Mouse (Mus musculus) cerebellum, adult 2 months (tissue): ENCODE data around the gene Ush1g. TPM values are rescaled to one million over a fixed set of nuclear protein-coding genes. Genes with fewer than 3 reads are reported as not detected.
A peak's percentile ranks its signal among the peaks of the same experiment; 100 is the strongest.

ENCODE experiments used
- DNase-seq, 2 experiments: peaks; one replicate each; pipeline ENCODE4 v3.0.0; 2021
- H3K27ac ChIP-seq: fragments of 200-500 bp; 2 replicates; pipeline ENCODE4 v1.5.1; 2012; ENCODE audit warnings: low read length, control low read depth, inconsistent platforms; ENCODE audit not compliant: insufficient read depth
- H3K27me3 ChIP-seq: fragments of 200-500 bp; 2 replicates; pipeline ENCODE4 v1.6.1; 2012; ENCODE audit warnings: inconsistent platforms, mild to moderate bottlenecking, low read length, moderate library complexity; ENCODE audit not compliant: control insufficient read depth, insufficient read depth
- H3K4me1 ChIP-seq: fragments of 200-500 bp; 2 replicates; pipeline ENCODE4 v1.6.1; 2011; ENCODE audit warnings: low read length; ENCODE audit not compliant: control insufficient read depth, insufficient read depth
- H3K4me3 ChIP-seq: fragments of 200-500 bp; replicated peaks from 2 replicates; pipeline ENCODE3; 2011; ENCODE audit warnings: mild to moderate bottlenecking, low read depth, low read length, control low read depth; ENCODE audit not compliant: insufficient read depth
- CTCF ChIP-seq: fragments of 200-500 bp; IDR thresholded peaks from 2 replicates; pipeline ENCODE4 v1.5.1; 2011; ENCODE audit warnings: low read depth, mild to moderate bottlenecking, control low read depth, low read length, moderate library complexity, borderline replicate concordance; ENCODE audit not compliant: insufficient read depth
- POLR2A ChIP-seq: fragments of 200-500 bp; IDR thresholded peaks from 2 replicates; pipeline ENCODE4 v1.6.1; 2011; ENCODE audit warnings: low read length, control low read depth, borderline replicate concordance; ENCODE audit not compliant: insufficient read depth
- WGBS: fragments of 180-500 bp; shearing (Covaris S2); methylation state at CpG from one replicate; pipeline ENCODE4 v1.1.7; 2018; 5-methylcytosine and 5-hydroxymethylcytosine counted together
- polyA plus RNA-seq: library from polyadenylated mRNA; depleted of rRNA; stranded (reverse); fragments of >200 nt; gene quantifications from 2 replicates; pipeline ENCODE4 v1.2.3, GENCODE M21; 2012

Gene Ush1g
- polyA plus RNA-seq, 1 experiment: 1.4 TPM

DNA sequence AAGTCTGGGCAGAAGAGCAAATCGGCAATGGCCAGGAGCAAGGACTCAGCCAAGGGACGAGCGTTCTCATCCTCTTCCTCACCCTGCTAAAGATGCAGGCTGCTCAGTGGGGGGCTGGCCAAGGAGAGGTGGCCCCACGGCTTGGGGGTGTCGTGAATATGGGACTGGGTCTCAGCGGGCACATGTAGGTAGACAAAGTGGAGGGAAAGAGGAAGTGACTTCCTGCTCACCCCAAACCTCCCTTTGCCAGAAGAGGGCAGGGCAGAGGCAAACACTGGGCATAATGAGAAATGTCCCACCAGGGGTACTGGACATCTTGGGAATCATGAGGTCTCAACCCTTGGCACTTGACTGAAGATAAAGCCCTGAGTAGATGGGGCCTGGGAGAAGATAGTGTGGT, 37.9 kb upstream of the Ush1g start:
- DNase-seq: no peak
- Histone ChIP-seq H3K27ac (no peak overlapping the region), H3K4me1 (peaks cover 18% of the 10 kb centered on the region), H3K4me3 (no peak overlapping the region), H3K27me3 (no peaks in the 10 kb centered on the region)
- TF ChIP-seq CTCF (no peak), POLR2A (no peak)
- WGBS: 42% methylated on average over 6 of the region's 6 CpGs

DNA sequence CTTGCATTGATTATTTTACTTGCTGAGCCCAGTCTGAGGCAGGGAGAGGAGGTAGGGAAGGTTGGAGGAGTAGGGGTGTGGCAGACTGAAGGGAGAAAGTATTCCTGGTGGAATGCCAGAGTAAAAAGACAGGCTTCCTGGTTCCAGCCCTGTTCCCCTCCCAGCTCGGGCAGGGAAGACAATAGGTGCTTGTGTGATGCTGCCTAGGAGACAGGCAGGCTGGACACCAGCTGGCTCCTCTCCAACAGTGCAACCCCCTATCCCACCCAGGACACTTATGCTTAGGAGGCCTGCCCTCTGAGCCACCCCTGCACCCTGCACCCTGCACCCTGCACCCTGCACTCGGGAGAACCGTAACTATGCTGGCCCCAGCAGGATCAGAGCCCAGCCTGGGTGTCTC, 37.5 kb upstream of the Ush1g start:
- TF ChIP-seq CTCF (no peak), POLR2A (no peak)
- 39% methylated on average over 3 of the region's 3 CpGs for WGBS
- no peak overlapping the region for H3K4me3 ChIP-seq
- peaks cover 18% of the 10 kb centered on the region for H3K4me1 ChIP-seq
- H3K27ac ChIP-seq: no peak overlapping the region
- H3K27me3 ChIP-seq: no peaks in the 10 kb centered on the region
- peak in 1 of 2 experiments; percentile 40 for DNase-seq

DNA sequence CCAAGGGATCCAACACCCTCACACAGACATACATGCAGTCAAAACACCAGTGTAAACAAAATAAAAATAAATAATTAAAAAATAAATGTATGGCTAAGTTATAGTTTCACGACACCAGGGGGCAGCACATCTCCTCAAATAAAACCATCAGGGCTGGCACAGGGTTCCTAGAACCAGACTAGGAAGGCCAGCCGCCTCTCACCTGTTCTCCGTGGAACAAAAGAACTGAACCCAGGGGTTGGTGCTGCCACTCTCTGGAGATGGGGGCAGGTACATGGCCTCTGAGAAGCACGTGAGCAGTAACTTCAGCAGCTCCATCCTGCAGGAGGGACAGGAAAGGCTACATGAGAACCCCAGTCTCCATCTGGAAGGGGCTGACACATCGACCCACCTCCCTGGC, 36.6 kb upstream of the Ush1g start:
- peak; percentile 82 to 84 for DNase-seq
- H3K4me3 ChIP-seq: no peak overlapping the region
- H3K27me3 ChIP-seq: no peaks in the 10 kb centered on the region
- peaks cover 12% of the 10 kb centered on the region; the same call in 1 of the 2 replicates for H3K4me1 ChIP-seq
- H3K27ac ChIP-seq: no peak overlapping the region
- 15% methylated on average over 5 of the region's 5 CpGs for WGBS
- TF ChIP-seq POLR2A (no peak), CTCF (peak; percentile 61; the same call in 1 of the 2 replicates)

DNA sequence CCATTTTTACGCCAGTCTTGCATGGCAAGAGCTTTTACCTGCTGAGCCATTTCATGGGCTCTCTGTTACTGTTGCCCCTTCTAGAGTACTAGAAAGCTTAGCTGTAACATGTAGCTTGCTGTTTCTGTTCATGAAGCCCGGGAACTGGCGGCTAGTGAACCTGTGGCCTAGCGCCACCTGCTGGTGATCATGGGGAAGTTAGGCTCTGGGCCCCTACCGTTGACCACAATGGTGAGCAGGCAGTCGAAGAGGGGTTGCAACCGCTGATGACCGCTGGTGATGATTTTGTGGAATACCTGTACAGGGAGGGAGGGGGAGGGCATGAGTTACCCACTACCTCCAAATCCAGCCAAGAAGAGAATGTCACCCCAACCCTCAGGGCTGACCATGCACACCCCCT, 32.3 kb upstream of the Ush1g start:
- no peaks in the 10 kb centered on the region for H3K27me3 ChIP-seq
- WGBS: 4% methylated on average over 8 of the region's 8 CpGs
- DNase-seq: peak; percentile 73 to 75
- peaks cover 7% of the 10 kb centered on the region; the same call in 1 of the 2 replicates for H3K4me1 ChIP-seq
- H3K27ac ChIP-seq: no peak overlapping the region
- H3K4me3 ChIP-seq: no peak overlapping the region
- TF ChIP-seq POLR2A: no peak
- TF ChIP-seq CTCF: peak; percentile 92

DNA sequence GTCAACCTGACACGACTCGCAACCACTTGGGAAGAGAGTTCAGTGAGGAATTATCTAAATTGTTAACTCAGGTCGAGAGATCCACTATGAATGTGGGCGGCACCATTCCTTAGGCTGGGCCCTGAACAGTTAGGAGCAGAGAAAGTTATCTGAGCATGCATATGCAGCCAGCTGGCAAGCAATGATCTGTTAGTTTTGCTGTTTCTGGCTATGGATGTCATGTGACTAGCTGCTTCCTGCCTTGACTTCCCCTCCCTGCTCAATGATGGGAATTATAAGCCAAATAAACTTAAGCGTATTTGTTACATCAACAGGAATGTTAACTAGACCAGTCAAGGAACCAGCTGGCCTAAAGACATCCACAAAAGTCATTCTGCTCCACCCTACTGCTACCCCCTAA, 31.5 kb upstream of the Ush1g start:
- H3K27ac ChIP-seq: no peak overlapping the region
- no peaks in the 10 kb centered on the region for H3K27me3 ChIP-seq
- TF ChIP-seq CTCF: no peak
- no peak for TF ChIP-seq POLR2A
- 93% methylated on average over 5 of the region's 5 CpGs for WGBS
- no peak overlapping the region for H3K4me3 ChIP-seq
- H3K4me1 ChIP-seq: no peaks in the 10 kb centered on the region; the same call in 1 of the 2 replicates
- no peak for DNase-seq

DNA sequence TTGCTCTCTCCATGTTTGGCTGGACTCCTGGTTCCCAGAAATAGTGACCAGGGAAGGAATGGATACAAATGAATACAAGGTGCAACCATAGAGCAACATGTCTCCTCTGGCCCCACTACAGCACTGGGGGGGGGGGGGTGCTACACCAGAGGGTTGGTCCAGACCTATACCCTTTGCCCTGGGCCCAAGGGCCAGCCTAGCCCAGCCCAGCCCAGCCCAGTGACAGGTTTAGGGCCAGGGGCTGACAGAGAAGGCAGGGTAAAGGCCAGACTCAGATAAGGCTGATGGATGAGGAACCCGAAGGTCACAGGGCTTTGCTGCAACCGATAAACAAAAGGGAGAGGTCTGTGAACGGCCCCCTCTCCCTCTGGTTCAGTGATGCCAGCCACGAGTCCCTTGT, 28.1 kb upstream of the Ush1g start:
- 78% methylated on average over 4 of the region's 4 CpGs for WGBS
- DNase-seq: no peak
- H3K4me1 ChIP-seq: no peaks in the 10 kb centered on the region; the same call in 1 of the 2 replicates
- H3K4me3 ChIP-seq: no peak overlapping the region
- H3K27me3 ChIP-seq: no peaks in the 10 kb centered on the region
- TF ChIP-seq POLR2A (no peak), CTCF (no peak)
- no peak overlapping the region for H3K27ac ChIP-seq

DNA sequence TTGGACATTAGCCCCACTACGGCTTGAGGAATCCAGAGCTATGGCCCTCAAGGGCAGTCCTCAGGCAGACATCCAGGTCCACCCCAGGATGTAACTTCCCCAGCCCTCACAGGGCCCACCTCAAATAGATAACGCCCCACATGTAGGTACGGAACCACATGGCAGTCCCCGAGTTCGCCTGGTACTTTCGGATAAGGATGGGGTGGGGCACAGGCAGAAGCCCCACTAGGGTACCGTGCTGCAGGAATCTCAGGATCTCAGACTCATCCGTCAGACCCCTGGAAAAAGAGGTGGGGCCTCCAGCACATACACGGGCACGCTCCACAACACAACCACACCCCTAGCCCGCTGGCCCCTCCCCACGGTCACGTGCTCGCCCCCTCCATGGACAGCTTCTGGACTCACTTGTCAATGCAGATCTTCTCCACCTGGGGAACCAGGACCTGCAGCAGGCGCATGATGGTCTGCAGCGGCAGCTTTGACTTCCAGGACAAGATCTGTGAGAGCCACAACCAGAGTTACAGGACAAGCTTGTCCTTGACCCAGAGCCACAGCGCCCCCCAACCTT, 26.9 kb upstream of the Ush1g start:
- TF ChIP-seq CTCF: no peak
- TF ChIP-seq POLR2A: no peak
- 64% methylated on average over 17 of the region's 17 CpGs for WGBS
- H3K4me1 ChIP-seq: no peaks in the 10 kb centered on the region; the same call in 1 of the 2 replicates
- H3K27ac ChIP-seq: no peak overlapping the region
- no peaks in the 10 kb centered on the region for H3K27me3 ChIP-seq
- no peak for DNase-seq
- H3K4me3 ChIP-seq: no peak overlapping the region

DNA sequence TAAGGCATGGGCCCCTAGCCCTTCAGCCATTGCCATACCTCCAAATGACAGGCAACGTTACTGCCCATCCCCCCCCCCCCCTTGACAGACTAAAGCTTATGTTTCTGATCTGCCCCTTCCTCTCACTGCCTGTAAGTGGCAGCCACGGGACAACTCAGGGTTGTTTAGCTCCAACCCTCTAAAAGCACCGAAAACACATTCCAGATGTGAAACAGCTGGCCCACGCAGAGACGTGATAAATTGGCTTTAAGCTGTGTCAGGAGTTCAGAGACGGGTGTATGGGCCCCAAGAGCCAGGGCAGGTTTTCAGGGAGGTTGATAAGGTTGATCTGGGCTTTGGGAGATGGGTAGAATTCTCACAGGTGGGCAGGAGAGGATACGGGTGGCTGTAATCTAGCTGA, 23.7 kb upstream of the Ush1g start:
- Histone ChIP-seq H3K27me3 (no peaks in the 10 kb centered on the region), H3K4me3 (no peak overlapping the region), H3K27ac (no peak overlapping the region), H3K4me1 (peaks cover 2% of the 10 kb centered on the region; the same call in 1 of the 2 replicates)
- TF ChIP-seq CTCF (no peak), POLR2A (no peak)
- DNase-seq: no peak
- 55% methylated on average over 7 of the region's 7 CpGs for WGBS
